Mouse (Mus musculus) R1 (cell line): ENCODE measurements around the gene Hdgfl2.
"Not testable (repeated sequence)": the region's sequence is repeated elsewhere in the genome, so short reads cannot be mapped to it uniquely, and the experiment has no call there.

Experiments
- DNase-seq: peaks from one replicate; pipeline ENCODE4 v3.0.0-alpha.2; 2018; ENCODE audit warnings: low read depth, low spot score

The Hdgfl2 gene

GRCm38 (mm10) chr17:56103465-56104285 is 24.2 kb downstream of the Hdgfl2 start:
- no peak for DNase-seq

DNA sequence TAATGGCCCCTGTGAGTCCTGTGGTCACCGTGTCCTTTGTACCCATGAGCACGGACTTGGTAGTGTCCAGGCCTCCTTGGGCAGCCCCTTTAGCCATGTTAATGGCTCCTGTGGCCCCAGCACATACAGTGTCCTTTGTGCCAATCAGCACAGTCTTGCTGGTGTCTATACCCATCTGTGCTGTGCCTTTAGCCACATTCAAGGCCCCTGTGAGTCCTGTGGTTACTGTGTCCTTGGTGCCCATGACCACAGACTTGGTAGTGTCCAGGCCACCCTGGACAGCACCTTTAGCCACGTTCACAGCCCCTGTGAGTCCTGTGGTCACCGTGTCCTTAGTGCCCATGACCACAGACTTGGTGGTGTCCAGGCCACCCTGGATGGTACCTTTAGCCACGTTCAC is 25.4 kb downstream of the Hdgfl2 start:
- DNase-seq = not testable (repeated sequence)

GRCm38 (mm10) chr17:56106436-56106835 is 27.0 kb downstream of the Hdgfl2 start:
- DNase-seq = not testable (repeated sequence)

- DNase-seq = no peak
Observed at GRCm38 (mm10) chr17:56106981-56107380, 27.5 kb downstream of the Hdgfl2 start.

- no peak for DNase-seq
Observed at GRCm38 (mm10) chr17:56107736-56108135, 28.3 kb downstream of the Hdgfl2 start.

DNA sequence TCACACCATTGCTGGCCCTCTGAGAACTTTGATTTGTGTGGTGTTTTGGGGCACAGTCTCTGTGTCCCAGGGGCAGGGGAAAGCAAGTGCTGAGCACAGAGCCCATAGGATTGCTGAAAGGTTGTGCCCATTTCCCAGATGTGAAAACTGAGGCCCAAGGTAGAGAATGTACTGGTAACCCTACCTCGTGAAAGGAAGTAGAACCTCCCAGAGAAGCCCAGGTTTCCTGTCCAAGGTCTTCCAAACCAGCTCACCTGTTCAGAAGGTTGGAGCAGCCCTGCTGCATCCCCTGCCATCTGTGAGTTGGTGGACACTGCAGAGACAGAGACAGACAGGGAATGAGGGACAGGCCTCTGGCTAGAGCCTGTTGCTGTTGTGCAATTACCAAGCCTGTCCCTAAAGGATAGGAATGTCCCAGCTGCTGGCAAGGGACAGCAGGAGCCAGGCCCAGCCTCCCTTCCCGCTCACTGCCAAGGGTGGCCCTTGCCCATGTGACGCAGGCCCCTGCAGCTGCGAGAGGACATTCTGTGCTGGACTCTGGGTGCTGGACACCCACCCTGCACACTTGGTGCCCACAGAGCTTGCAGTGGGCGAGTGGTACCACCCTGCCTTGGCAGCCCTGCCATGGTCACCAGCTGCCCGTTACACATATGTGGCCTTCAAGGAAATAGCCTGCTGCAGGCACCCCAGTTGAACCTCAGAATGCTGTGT is 29.1 kb downstream of the Hdgfl2 start:
- DNase-seq = no peak

DNA sequence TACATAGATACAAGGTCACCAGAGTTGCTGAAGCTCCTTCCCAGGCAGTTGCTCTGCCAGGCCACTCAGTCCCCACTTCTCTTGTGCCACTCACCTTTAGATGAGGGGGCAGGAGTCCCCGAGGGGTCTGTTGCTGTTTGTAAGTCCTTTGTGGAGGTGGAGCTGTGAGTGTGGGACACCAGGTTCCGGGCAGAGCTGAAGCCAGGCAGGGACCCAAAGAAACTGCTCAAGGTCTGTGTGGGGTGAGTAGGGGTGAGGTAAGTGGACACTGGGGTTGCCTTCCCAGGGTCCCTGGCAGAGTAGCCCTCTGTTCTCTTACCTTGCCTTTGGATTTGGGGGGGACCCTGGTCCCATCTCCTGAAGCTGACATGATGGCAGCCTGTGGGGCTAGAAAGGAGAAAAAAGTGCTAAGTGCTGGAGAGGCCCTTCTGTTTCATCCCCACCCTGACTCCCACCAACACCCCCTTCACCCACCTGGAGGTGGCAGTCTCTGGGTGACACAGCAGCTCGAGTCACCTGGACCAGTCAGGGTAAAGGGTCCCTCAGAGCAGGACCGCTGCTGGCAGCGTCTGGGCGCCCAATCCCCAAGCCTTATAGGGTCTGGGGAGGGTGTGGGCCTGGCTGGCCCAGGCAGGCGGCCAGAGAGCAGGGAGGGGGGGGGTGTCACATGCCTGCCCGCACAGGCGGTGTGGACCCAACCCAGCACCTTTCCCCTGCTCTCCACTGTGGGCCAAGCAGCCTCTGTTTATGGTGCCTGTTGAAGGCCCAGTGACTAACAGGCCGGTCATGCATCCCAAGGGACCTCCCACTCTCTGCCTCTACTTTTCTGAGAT is 30.0 kb downstream of the Hdgfl2 start, which contains the start of gene Plin4:
Gene Plin4, minus strand, starts transcription at position 585 of the 833 bp plus-strand sequence.
- DNase-seq = no peak

- DNase-seq = no peak
Observed at GRCm38 (mm10) chr17:56110571-56110970, 31.1 kb downstream of the Hdgfl2 start.

DNA sequence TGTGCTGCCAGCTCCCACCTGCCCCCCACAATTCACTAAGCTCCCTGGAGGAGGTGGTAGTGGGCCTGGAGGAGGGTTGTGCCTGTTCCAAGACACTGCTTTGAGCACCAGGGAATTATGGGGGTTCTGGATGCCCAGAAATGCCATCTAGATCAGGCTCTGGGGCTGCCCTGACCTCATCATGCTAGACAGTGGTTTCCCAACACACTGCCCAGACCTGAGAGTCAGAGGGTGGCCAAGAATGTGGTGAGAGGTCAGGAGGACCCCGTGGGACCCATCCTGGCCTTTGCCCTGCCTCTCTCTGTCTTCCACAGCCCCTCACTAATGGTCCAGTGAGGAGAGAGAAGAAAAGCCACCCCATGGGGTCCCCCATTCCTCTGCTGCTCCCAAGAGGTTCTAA is 31.6 kb downstream of the Hdgfl2 start:
- no peak for DNase-seq

- DNase-seq = peak; percentile 81
Observed at GRCm38 (mm10) chr17:56111864-56112263, 32.4 kb downstream of the Hdgfl2 start.

DNA sequence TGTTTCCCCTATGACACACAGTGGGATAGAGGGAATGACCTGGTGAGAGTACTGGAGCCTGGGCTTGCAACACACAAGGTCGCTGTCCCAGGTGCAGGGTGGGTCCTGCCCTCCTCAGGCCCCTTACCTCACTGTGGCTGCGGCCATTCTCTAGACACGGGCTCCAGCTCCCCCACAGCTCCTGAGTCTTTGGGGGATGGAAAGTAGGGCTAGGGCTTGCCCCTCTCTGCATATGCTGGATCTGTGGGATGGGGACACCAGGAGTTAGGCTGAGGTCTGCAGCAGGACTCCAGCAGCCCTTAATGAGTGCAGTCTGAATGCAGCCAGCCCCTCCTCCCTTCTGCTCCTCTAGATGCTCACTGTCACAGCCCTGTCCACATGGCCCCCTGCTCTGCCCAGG is 33.3 kb downstream of the Hdgfl2 start:
- DNase-seq = no peak

GRCm38 (mm10) chr17:56116193-56116592 is 36.8 kb downstream of the Hdgfl2 start:
- no peak for DNase-seq

DNA sequence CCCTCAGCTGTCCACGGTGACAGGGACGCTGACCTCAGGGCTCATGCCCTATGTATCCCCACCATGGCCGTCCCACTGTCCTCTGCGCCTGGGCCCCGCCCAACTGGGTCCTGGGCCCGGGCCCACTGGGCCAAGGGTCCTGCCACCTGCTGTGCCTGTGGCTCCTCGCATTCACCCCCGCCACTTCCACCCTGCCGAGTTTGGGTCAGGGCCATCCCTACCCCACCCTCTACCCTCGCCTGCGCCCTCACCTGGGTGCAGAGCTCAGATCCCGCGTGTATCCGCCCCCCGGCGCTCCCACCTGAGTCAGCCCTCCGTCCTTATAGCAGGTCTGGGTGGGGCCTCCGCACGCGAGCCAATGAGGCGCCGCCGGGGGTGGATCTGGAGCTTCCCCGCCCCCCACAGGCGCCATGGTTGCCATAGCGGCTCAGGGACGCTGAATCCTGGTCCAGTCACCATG is 37.8 kb downstream of the Hdgfl2 start, which contains the start of gene Plin5:
Gene Plin5, minus strand, starts transcription at position 346 of the 460 bp plus-strand sequence.
- peak; percentile 88 for DNase-seq

DNA sequence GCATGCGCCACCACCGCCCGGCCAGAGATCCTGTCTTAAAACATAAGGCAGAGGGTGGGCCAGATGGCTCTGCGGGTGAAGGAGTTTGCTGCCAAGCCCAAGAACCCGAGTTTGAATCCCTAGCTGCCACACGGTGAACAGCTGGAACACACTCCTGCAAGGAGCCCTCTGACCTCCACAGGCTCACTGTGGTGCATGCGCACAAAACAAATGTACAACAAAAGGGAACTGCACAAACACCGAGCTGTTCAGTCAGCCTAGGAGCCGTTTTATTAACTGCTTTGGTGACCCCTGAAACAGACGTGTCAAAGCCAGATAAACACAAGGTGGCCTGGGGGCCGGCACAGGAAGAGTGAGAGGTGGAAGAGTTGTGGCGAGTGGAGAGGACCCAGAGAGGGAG is 40.0 kb downstream of the Hdgfl2 start:
- DNase-seq = peak; percentile 23

DNA sequence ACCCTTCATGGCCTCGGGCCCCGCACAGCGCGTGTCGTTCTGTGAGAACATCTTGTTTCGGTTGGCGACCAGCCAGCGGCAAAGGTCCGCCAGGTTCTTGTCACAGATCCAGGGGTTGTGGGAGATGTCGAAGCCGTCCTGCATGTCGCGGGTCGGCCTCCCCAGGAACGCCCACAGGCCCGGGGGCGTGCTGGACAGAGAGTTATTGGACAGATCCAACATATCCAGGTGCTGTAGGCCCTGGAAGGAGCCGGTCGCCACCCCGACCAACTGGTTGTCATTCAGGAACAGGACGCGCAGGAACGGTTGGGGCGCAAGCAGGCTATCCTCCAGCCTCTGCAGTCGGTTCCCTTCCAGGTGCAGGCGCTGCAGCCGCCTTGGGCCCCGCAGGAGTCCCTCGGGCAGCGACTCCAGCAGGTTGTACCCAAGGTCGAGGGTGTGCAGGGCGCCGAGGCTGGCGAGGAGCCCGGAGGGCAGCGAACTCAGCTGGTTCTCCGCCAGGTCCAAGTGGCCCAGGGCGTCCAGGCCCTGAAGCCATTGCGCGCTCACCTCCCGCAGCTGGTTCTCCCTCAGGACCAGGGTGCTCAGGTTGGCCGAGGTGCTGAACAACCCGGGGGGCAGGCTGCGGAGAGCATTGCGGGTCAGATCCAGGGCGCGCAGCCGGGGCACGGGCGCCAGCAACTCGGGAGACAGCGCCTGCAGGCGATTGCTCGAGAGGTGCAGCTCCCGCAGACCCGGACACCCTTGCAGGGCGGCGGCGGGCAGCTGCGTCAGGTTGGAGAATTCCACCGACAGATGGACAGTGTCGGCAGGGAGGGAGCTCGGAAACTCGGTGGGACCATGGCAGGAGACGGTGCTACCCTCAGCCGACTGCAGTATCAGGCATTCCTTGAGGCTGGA is 40.8 kb downstream of the Hdgfl2 start:
- DNase-seq = peak; percentile 35

GRCm38 (mm10) chr17:56121826-56122225 is 42.4 kb downstream of the Hdgfl2 start, which contains the start of gene Lrg1:
Lrg1 (minus strand) TSS chr17:56122001.
- DNase-seq = no peak

DNA sequence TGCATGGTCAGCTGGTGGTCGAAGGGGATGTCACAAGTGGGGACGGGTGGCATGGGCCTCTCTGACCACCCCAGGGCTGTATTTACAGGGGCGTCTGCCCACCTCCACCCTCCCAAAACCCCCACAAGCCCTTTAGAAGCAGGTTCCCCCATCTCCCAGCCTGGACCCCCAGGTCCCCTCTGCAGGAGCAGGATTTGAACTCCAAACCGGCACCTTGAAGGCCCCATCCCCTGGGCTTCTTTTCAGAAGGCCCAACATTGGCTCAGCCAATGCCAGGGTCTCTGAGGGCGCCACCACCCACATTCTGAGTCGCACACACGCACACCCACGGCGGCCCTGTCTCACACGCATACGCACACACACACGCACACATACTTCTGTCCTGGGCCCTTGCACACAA is 43.7 kb downstream of the Hdgfl2 start:
- no peak for DNase-seq

DNA sequence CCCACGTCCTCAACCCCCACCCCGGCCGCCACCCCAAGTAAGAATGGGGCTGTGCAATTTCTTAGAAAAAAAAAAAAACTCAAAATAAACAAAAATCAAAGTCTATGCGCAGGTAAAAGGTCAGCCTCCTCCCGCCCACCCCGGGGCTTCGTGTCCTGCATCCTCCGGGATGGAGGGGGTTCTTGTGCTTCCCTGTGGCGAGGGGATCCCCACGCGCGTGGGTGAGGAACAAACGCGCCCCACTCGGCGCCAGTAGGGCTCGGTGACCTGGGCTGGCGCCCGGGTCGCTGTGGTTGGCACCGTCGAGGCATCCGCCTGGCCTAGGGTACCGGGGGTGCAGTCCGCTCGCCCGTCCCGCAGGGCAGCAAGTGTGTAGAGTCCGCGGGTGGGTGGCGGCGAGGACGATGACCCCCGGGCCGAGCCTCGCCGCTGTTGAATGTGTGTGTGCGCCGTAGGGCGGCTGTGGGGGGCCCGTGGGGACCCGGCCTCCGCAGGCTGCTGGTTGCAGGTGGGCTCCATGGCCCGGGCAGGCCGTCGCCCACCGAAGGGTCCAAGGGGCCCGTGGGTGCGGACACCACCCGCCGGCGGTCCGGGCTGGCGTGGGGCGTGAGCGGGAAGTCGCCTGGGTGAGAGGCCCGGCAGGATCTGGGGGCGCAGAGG is 44.4 kb downstream of the Hdgfl2 start:
- no peak for DNase-seq

GRCm38 (mm10) chr17:56124377-56125275 is 45.2 kb downstream of the Hdgfl2 start:
- DNase-seq = peak; percentile 79
